In genomic region chr12:32222758-32223385, GRCm38 (mm10) we compare ENCODE assay signal across 20 mouse cellular contexts. TPM values are rescaled to one million over a fixed set of nuclear protein-coding genes. Genes with fewer than 3 reads are reported as not detected.
DNase-seq lines count a peak whose midpoint lies in the region; ATAC-seq lines count a peak whose summit lies in the region.
"Had no signal": no experiment of that assay in that cellular context is flagged by ENCODE, and none has a peak within 500 bp of the region (broad histone marks: within the 10 kb centered on the region; RNA-seq: fewer than 3 reads in every experiment).

No protein-coding gene starts in this region.

- peak; percentile 60; the same call in 1 of the 2 replicates for ATAC-seq in erythroid progenitor cell, adult 5-6 weeks (replicated peaks; ENCODE audit: low FRiP score, poor library complexity, severe bottlenecking)
- ATAC-seq in megakaryocyte-erythroid progenitor cell, adult 5-6 weeks (replicated peaks; ENCODE audit: low FRiP score, low TSS enrichment, poor library complexity, severe bottlenecking) = peak; percentile 42; the same call in 1 of the 2 replicates
- ATAC-seq: CD4-positive, CD25-positive, alpha-beta regulatory T cell, adult 4 months; forebrain, embryonic 13.5 days; forebrain, embryonic 15.5 days; forebrain, postnatal 0 days had no signal

- intact Hi-C loops in heart, postnatal 10 days (cut with DNase I) = no loop called here

- DNase-seq in heart, adult 11 months = peak; percentile 61
- no peak for DNase-seq in heart, postnatal 10 days
- DNase-seq in spleen, adult 12 weeks (ENCODE audit: low spot score) = peak; percentile 30
- DNase-seq in spleen, postnatal 36 days (ENCODE audit: low spot score in 2 of 2) = no peak
- DNase-seq in cerebellum, postnatal 14 days = no peak
- DNase-seq in urinary bladder, postnatal 4 days (ENCODE audit: low spot score in 2 of 2) = no peak
- DNase-seq: adrenal gland, adult 8-10 months; adrenal gland, postnatal 14 days; adrenal gland, postnatal 36 days; B cell, adult 2 months; cerebellum, adult 11-12 months; cerebellum, adult 2 months; cerebellum, adult 9-11 months; cerebellum, postnatal 25 days; forebrain, postnatal 0 days had no signal

RNA-seq across cellular contexts. Expression of gene Pik3cg, which starts 14.4 kb away (rescaled TPM):
- 1 to 10 TPM; 2.1 to 2.6 TPM for total RNA-seq in heart, postnatal 10 days (2021)
- 22.6 and 34.6 TPM in 2 replicates for total RNA-seq in erythroid progenitor cell, adult 5-6 weeks (2015; ENCODE audit: low replicate concordance)
- 7.6 and 10.6 TPM in 2 replicates for total RNA-seq in erythroid progenitor cell, adult 5-6 weeks (2017; ENCODE audit: low replicate concordance)
- total RNA-seq in megakaryocyte-erythroid progenitor cell, adult 5-6 weeks (2014; fragmentation: Nextera tagmentation) = 14.2 and 24.4 TPM in 2 replicates
- 12.0 and 16.1 TPM in 2 replicates for total RNA-seq in megakaryocyte-erythroid progenitor cell, adult 5-6 weeks (2017)

Comparison
In these comparisons a context has a peak if more than half of its experiments do, and no peak if none do; other contexts are left out.
1. DNase-seq: peak in heart, adult 11 months (single experiment) and spleen, adult 12 weeks (single experiment); none in heart, postnatal 10 days (0 of 2), spleen, postnatal 36 days (0 of 2), cerebellum, postnatal 14 days (0 of 2) and urinary bladder, postnatal 4 days (0 of 2).